Mouse (Mus musculus): ENCODE results near the gene Nudt7. TPM values are rescaled to one million over a fixed set of nuclear protein-coding genes. Genes with fewer than 3 reads are reported as not detected.

Nudt7 gene
- 3.7 TPM for polyA plus RNA-seq (2017; shearing (Covaris generic))

DNA sequence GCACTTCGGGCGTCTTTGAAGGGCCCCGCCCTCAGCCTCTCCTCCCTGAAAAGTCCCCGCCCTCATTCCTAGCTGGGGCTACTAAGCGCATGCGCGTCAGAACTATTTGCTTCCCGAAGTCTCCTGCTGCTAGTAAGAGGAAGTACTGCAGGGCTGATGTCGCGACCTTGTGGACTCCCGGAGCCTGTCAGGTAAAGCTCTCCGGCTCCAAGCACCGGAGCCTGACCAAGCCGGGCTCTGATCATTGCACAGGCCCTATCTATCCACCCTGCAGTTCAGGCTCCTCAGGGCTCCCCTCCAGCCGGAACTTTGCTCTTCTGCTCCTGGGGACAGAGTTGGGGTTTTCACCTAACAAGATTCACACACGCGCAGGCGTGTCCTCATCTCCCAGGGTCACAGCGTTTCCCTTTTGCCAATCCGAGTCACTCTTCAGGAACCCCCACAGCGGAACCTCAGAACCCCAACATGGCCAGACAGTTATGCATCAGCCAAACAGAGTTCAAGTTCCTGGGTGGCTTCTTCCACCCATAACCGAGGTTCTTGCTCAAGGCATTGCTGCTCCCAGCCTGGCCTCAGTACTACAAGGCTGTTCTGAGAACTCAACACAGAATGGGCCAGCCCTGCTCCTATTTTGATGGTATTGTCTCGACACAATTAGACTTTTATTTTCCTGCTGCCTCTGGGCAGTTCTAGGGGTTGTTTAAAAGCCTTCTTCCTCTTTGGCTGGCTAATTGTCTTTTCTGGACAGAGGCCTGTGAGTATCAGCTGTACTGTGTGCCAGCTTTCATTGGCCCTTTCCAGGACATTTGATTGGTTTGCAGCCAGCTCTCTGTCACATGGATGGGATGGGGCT, at the start of gene Nudt7:
Nudt7 (plus strand) TSS at position 48 of the 853 bp plus-strand sequence.

Other genes with a start within 250 kb of the Nudt7 start
- gene Vat1l, start 72.1 kb downstream of the Nudt7 start, polyA plus RNA-seq (2017; shearing (Covaris generic)): not detected